Mouse (Mus musculus) spleen, adult 2 months (tissue): ENCODE results near the gene Pgr.

Source experiments
- CTCF ChIP-seq: fragments of 200-500 bp; IDR thresholded peaks from 2 replicates; pipeline ENCODE4 v1.5.1; 2011; ENCODE audit warnings: mild to moderate bottlenecking, inconsistent platforms; ENCODE audit not compliant: insufficient read depth, insufficient read length, insufficient replicate concordance; ENCODE audit errors: extremely low read depth
- POLR2A ChIP-seq: fragments of 200-500 bp; IDR thresholded peaks from 2 replicates; pipeline ENCODE4 v1.6.1; 2011; ENCODE audit warnings: low read depth, low read length, inconsistent platforms

DNA sequence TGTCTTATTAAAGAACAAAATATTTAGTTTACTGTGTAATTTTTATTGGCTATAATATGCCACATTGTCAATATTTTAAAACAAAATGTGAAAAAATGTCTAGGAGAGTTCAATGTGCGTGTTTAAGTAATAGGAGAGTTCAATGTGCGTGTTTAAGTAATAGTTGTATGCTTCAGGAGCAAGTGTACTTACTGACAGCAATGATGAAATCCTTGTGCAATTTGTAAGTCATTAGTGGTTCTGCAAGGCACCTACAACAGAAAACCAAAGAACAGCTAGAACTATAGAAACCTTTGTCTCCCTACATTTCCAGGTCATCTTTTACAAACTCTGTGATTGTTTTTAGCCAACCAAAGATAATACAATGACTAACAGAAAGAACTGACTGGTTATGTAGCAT lies 115.5 kb downstream of the Pgr start:
- TF ChIP-seq CTCF, result no peak
- TF ChIP-seq POLR2A, result no peak
